Mouse (Mus musculus): ENCODE data around the gene Cpsf4l.
A peak's percentile ranks its signal among the peaks of the same experiment; 100 is the strongest.
"Not testable (repeated sequence)": the region's sequence is repeated elsewhere in the genome, so short reads cannot be mapped to it uniquely, and the experiment has no call there.

Cpsf4l gene

DNA sequence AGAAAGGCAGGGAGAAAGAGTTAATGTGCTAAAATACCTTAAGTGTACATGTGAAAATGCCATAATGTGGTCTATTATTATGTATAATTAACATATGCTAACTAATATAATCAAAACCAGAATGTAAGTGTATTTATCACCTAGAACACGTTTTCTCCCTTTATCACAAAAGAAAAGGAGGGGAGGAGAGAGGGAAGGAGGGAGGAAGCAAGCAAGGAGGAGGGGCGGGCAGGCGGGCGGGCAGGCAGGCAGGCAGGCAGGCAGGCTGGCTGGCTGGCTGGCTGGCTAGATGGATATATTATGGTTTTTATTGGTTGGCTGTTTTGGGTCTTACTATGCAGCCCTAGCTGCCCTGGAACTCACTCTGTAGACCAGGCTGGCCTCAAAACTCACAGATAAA lies 40.1 kb downstream of the Cpsf4l start:
- no peak for ATAC-seq (ENCODE audit: insufficient number of reproducible peaks, low FRiP score, low TSS enrichment)

DNA sequence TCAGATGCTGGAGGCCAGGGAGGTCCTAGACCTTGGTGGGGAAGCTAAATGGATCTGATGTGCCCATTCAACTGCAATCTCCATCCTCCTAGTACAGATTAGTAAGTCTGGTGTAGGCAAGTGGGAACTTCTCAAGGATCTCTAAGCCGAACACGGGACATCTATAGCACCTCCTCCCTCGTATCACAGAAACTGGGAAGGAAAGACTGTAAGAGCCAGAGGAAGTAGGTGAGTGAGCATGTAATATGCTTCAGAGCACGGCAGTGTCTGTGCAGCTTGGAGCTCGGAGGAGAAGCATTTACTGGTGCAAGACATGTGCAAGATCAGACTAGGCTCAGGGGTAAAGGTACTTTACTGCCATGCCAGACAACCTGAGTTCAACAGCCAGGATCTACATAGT lies 41.0 kb downstream of the Cpsf4l start:
- no peak for ATAC-seq (ENCODE audit: insufficient number of reproducible peaks, low FRiP score, low TSS enrichment)

- ATAC-seq (ENCODE audit: insufficient number of reproducible peaks, low FRiP score, low TSS enrichment) = no peak
Measured at GRCm38 (mm10) chr11:113667704-113668103, 42.1 kb downstream of the Cpsf4l start.

- no peak for ATAC-seq (ENCODE audit: insufficient number of reproducible peaks, low FRiP score, low TSS enrichment)
Measured at GRCm38 (mm10) chr11:113667122-113667521, 42.7 kb downstream of the Cpsf4l start.

DNA sequence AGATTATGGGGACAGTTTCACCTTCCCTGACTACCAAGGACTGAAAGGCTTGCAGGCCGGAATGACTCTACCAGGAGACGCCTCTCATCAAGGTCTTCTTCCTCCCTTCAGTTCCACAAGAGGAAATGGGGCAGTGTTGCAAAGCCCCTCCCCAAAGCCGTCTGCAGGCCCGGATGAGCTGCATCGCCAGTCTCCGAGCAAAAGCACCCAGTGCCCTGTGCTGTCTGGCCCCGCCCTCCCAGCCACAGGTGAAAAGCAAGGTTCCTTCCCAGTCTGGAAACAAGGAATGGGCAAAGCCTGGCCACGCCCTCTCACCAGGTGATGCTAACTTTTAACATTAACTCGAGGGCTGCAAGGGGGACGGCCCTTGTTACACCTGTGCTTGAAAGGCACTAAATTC lies 43.2 kb downstream of the Cpsf4l start:
- no peak for ATAC-seq (ENCODE audit: insufficient number of reproducible peaks, low FRiP score, low TSS enrichment)

GRCm38 (mm10) chr11:113666205-113666604 lies 43.6 kb downstream of the Cpsf4l start:
- no peak for ATAC-seq (ENCODE audit: insufficient number of reproducible peaks, low FRiP score, low TSS enrichment)

GRCm38 (mm10) chr11:113664279-113664678 lies 45.5 kb downstream of the Cpsf4l start:
- ATAC-seq (ENCODE audit: insufficient number of reproducible peaks, low FRiP score, low TSS enrichment) = no peak

- ATAC-seq (ENCODE audit: insufficient number of reproducible peaks, low FRiP score, low TSS enrichment) = no peak
Measured at GRCm38 (mm10) chr11:113661835-113662351, 47.9 kb downstream of the Cpsf4l start.

DNA sequence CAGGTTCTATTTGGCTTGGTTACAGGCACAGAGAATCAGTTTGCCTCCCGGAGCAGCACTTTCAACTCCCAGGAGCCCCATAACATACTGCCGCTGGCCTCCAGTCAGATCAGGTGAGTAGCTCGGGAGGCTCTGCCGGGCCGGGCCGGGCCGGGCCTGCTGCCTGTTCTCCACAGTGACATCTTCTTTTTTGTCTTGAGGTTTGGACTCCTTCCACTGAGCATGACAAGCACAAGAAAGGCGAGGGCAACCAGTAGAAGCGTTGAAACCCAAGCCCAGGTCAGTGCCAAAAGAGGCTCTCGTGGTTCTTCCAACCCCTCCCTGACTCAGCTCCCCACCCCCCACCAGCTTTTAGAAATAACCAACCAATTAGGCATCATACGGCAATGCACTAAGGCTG lies 48.9 kb downstream of the Cpsf4l start:
- no peak for ATAC-seq (ENCODE audit: insufficient number of reproducible peaks, low FRiP score, low TSS enrichment)

- ATAC-seq (ENCODE audit: insufficient number of reproducible peaks, low FRiP score, low TSS enrichment) = not testable (repeated sequence)
Measured at GRCm38 (mm10) chr11:113660213-113660612, 49.6 kb downstream of the Cpsf4l start.

DNA sequence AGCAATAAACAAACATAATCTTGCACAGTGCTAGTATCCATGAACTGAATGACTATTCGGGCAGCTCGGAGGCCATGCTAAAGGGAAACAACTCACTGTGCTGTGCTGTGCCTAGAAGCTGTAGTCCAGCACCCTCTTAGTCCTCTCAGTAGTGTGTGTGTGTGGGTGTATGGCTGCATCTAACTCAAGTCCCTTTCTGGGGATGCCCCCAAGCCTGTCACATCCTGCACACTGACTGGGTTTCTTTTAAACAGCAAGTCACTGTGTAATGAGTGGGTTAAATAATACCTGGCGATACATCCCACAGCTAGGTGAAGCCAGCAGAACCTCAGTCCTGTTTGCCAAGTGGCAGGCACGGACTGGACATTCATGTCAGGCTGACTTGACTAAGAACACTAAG lies 51.1 kb downstream of the Cpsf4l start:
- no peak for ATAC-seq (ENCODE audit: insufficient number of reproducible peaks, low FRiP score, low TSS enrichment)

- ATAC-seq (ENCODE audit: insufficient number of reproducible peaks, low FRiP score, low TSS enrichment) = no peak
Measured at GRCm38 (mm10) chr11:113658319-113658718, 51.5 kb downstream of the Cpsf4l start.

DNA sequence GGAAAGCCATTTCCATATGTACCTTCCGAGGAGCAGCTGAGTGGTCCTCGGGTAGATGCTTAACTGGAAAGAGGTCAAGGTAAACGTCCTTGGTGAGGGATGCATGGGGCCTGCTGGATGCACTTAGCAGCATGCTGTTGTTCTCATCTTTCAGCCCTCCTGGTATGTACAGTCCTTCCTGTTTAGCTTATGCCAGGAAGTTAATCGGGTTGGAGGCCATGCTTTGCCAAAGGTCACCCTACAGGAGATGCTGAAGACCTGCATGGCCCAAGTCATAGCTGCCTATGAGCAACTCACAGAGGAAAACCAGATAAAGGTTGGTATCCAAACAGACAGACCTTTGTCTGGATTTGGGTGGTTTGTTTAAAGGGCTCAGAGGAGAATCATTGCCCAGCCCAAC lies 52.6 kb downstream of the Cpsf4l start:
- ATAC-seq (ENCODE audit: insufficient number of reproducible peaks, low FRiP score, low TSS enrichment) = no peak

GRCm38 (mm10) chr11:113656511-113656932 lies 53.3 kb downstream of the Cpsf4l start:
- ATAC-seq (ENCODE audit: insufficient number of reproducible peaks, low FRiP score, low TSS enrichment) = peak; percentile 78

- no peak for ATAC-seq (ENCODE audit: insufficient number of reproducible peaks, low FRiP score, low TSS enrichment)
Measured at GRCm38 (mm10) chr11:113654561-113655270, 55.1 kb downstream of the Cpsf4l start.

DNA sequence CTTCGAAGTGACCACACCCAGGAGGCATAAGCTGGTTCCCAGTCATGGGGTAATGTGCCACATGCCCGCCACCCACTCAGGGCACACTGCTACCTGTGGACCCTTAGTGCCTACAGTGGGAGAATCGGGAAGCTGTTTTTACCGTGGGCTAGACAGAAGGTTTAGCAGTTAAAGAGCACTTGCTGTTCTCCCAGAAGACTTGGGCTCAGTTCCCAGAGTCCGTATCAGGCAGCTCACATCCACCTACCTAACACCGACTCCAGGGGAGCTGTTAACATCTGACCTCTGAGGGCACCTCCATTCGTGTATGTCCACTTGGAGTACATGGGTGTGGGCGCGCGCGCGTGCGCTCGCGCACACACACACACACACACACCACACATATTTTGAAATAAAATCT lies 55.7 kb downstream of the Cpsf4l start:
- ATAC-seq (ENCODE audit: insufficient number of reproducible peaks, low FRiP score, low TSS enrichment) = no peak

GRCm38 (mm10) chr11:113652516-113652915 lies 57.3 kb downstream of the Cpsf4l start:
- no peak for ATAC-seq (ENCODE audit: insufficient number of reproducible peaks, low FRiP score, low TSS enrichment)

GRCm38 (mm10) chr11:113651907-113652273 lies 57.9 kb downstream of the Cpsf4l start:
- ATAC-seq (ENCODE audit: insufficient number of reproducible peaks, low FRiP score, low TSS enrichment) = no peak

- no peak for ATAC-seq (ENCODE audit: insufficient number of reproducible peaks, low FRiP score, low TSS enrichment)
Measured at GRCm38 (mm10) chr11:113651206-113651906, 58.5 kb downstream of the Cpsf4l start.

DNA sequence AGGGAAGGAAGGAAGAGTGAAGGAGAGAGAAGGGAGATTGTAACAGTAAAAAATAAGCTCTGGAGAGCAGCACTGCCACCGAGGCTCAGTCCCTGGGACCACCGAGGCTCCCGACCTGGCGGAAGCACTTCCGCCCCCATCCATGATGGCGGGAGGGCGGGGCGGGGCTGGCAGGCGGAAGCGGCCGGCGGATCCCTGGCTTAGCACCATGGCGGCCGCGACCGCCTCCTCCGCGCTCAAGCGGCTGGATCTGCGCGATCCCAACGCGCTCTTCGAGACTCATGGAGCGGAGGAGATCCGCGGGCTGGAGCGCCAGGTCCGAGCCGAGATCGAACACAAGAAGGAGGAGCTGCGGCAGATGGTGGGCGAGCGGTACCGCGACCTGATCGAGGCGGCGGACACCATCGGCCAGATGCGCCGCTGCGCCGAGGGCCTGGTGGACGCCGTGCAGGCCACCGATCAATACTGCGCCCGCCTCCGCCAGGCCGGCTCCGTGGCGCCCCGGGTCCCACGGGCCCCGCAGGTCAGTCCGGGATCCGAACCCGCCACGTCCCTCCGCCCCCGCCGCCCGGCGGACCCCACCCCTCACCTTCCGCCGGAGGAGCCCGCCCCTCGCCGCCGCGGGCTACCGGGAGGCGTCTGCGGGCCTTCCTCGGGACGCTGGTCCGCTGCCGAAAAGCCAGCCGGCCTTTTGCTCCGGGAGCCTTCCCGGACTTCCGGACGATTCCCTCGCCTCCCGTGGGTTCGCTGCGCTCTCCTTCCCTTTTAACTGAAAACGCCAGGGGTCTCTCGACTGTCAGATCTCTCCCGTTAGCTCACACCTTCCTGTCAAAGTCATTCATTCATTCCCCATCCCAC lies 60.2 kb downstream of the Cpsf4l start, which contains the start of gene Slc39a11:
TSS of gene Slc39a11 (minus strand) at position 727 of the 858 bp plus-strand sequence.
- peak; percentile 42 for ATAC-seq (ENCODE audit: insufficient number of reproducible peaks, low FRiP score, low TSS enrichment)

All from cerebellum, adult (tissue).